In the genomic region with DNA sequence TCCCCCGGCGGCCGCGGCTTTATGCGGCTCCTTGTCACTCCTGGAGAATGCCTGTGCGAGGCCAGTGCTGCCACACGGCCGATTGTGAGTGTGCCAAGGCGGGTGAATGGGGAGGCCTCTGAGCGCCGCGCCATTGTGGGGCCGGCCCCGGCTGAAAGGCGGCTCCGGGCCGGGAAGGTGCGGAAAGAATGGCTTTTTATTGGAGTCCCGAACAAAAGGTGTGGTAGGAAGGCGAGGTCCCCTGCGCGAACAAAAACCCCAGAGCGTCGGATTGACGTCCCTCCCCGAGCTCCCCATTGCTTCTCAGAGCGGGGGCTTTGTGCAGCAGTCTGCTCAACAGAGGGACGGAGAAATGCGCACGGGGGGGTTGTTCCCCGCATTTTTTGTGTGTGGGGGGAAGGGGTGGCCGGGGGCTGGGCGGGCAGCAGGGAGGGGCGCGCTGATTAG, we compare ENCODE assay signal across 9 mouse cellular contexts. TPM values are rescaled to one million over a fixed set of nuclear protein-coding genes. Genes with fewer than 3 reads are reported as not detected.
A peak's percentile ranks its signal among the peaks of the same experiment; 100 is the strongest.
DNase-seq lines count a peak whose midpoint lies in the region; ATAC-seq and TF ChIP-seq lines count a peak whose summit lies in the region.
"Had no signal": no experiment of that assay in that cellular context is flagged by ENCODE, and none has a peak within 500 bp of the region (broad histone marks: within the 10 kb centered on the region; RNA-seq: fewer than 3 reads in every experiment).

No protein-coding gene starts in this region.

- H3K4me1 ChIP-seq in kidney, embryonic 15.5 days: peaks cover 33% of the 10 kb centered on the region
- 0 out of 2 replicates have a peak, but pooled peaks cover 7% of the 10 kb centered on the region for H3K4me1 ChIP-seq in kidney, adult 2 months (ENCODE audit: control insufficient read depth, insufficient read depth, low read length)
- peaks cover 26% of the 10 kb centered on the region for H3K4me1 ChIP-seq in midbrain, embryonic 15.5 days

- H3K27ac ChIP-seq in kidney, embryonic 15.5 days: no peak overlapping the region
- no peak overlapping the region for H3K27ac ChIP-seq in kidney, adult 2 months (ENCODE audit: insufficient read depth, low read depth, low read length)
- H3K27ac ChIP-seq in midbrain, embryonic 15.5 days: peak overlapping the region; percentile 42; the same call in 1 of the 2 replicates

- under 1% methylated on average over 33 of the region's 35 CpGs for WGBS in kidney, embryonic 15.5 days
- WGBS in kidney, adult 2 months: 2% methylated on average over 35 of the region's 35 CpGs
- under 1% methylated on average over 35 of the region's 35 CpGs for WGBS in midbrain, embryonic 15.5 days

- H3K9me3 ChIP-seq in kidney, embryonic 15.5 days (replicated peaks): no peaks in the 10 kb centered on the region
- H3K9me3 ChIP-seq in midbrain, embryonic 15.5 days: no peaks in the 10 kb centered on the region

- no peak for TF ChIP-seq POLR2A in kidney, adult 2 months (IDR thresholded peaks at IDR 0.05; ENCODE audit: low read depth, low read length)

- no peak overlapping the region for H3K9ac ChIP-seq in kidney, embryonic 15.5 days
- H3K9ac ChIP-seq in midbrain, embryonic 15.5 days: no peak overlapping the region

- no peak for TF ChIP-seq CTCF in kidney, adult 2 months (conservative IDR thresholded peaks at IDR 0.05; ENCODE audit: insufficient read depth, insufficient read length, low read depth, low read length)

- H3K4me3 ChIP-seq in kidney, embryonic 15.5 days (replicated peaks): peak overlapping the region; percentile 24
- H3K4me3 ChIP-seq in kidney, adult 2 months (ENCODE audit: insufficient read depth, low read depth, low read length): no peak overlapping the region
- H3K4me3 ChIP-seq in midbrain, embryonic 15.5 days: peak overlapping the region; percentile 32

- no peak for DNase-seq in kidney, adult 2 months
- DNase-seq in adrenal gland, postnatal 36 days: peak; percentile 29 to 32
- DNase-seq in heart, postnatal 4 days: peak; percentile 20
- DNase-seq in MN1 (ENCODE audit: low spot score) (no peak), adipocyte (ENCODE audit: low spot score) (no peak)

- H3K27me3 ChIP-seq in kidney, embryonic 15.5 days: peaks cover 100% of the 10 kb centered on the region
- H3K27me3 ChIP-seq in kidney, adult 2 months (replicated peaks; ENCODE audit: control insufficient read depth, insufficient read depth, low read length): peaks cover 15% of the 10 kb centered on the region
- peaks cover 80% of the 10 kb centered on the region for H3K27me3 ChIP-seq in midbrain, embryonic 15.5 days (replicated peaks)
- H3K27me3 ChIP-seq: Patski had no signal

- peak overlapping the region; percentile 32 for H3K4me2 ChIP-seq in kidney, embryonic 15.5 days
- H3K4me2 ChIP-seq in midbrain, embryonic 15.5 days: peak overlapping the region; percentile 54

- H3K36me3 ChIP-seq in kidney, embryonic 15.5 days: no peaks in the 10 kb centered on the region
- no peaks in the 10 kb centered on the region for H3K36me3 ChIP-seq in kidney, adult 2 months (ENCODE audit: control insufficient read depth, insufficient read depth, low read length)
- H3K36me3 ChIP-seq in midbrain, embryonic 15.5 days (replicated peaks): no peaks in the 10 kb centered on the region

- no peak for ATAC-seq in kidney, embryonic 15.5 days (replicated peaks; ENCODE audit: low FRiP score)
- ATAC-seq in midbrain, embryonic 15.5 days (replicated peaks): peak; percentile 81
- no peak for ATAC-seq in cerebellum, adult (ENCODE audit: insufficient number of reproducible peaks, low FRiP score, low TSS enrichment)
- ATAC-seq: Patski had no signal

RNA-seq across cellular contexts. Expression of gene Nkx2-3, which starts 4.3 kb away (rescaled TPM):
- polyA plus RNA-seq in kidney, embryonic 15.5 days (2015; fragmentation: Nextera tagmentation; extraction: Ambion mirVana): 0.26 and 0.48 TPM in 2 replicates
- polyA plus RNA-seq in kidney, adult 2 months (2012; rRNA removed): not detected in 2 replicates
- total RNA-seq in adrenal gland, postnatal 36 days (2021): not detected
- not detected for total RNA-seq in heart, postnatal 4 days (2021)
- 0.40 and 0.98 TPM in 2 replicates for polyA plus RNA-seq in midbrain, embryonic 15.5 days (2015; fragmentation: Nextera tagmentation; extraction: Ambion mirVana)

RNA-seq across cellular contexts. Expression of gene Slc25a28, which starts 58.2 kb away (rescaled TPM):
- 13.7 and 14.3 TPM in 2 replicates for polyA plus RNA-seq in kidney, embryonic 15.5 days (2015; fragmentation: Nextera tagmentation; extraction: Ambion mirVana)
- 83.2 and 93.1 TPM in 2 replicates for polyA plus RNA-seq in kidney, adult 2 months (2012; rRNA removed)
- 10 to 100 TPM; 54.2 to 91.4 TPM for total RNA-seq in adrenal gland, postnatal 36 days (2021)
- 10 to 100 TPM; 23.3 to 24.0 TPM for total RNA-seq in heart, postnatal 4 days (2021)
- polyA plus RNA-seq in midbrain, embryonic 15.5 days (2015; fragmentation: Nextera tagmentation; extraction: Ambion mirVana): 14.4 and 16.7 TPM in 2 replicates

Comparison
In these comparisons a context has a peak if more than half of its experiments do, and no peak if none do; other contexts are left out.
1. DNase-seq: peak in adrenal gland, postnatal 36 days (2 of 2) and heart, postnatal 4 days (single experiment); none in kidney, adult 2 months (single experiment), MN1 (single experiment) and adipocyte (single experiment).